Mouse (Mus musculus) megakaryocyte progenitor cell, adult 5-6 weeks (primary cell): ENCODE data around the gene Acadvl. TPM values are rescaled to one million over a fixed set of nuclear protein-coding genes. Genes with fewer than 3 reads are reported as not detected.

Experiments used
- ATAC-seq: replicated peaks from 2 replicates; pipeline ENCODE4 v1.8.0; 2016; ENCODE audit warnings: mild to moderate bottlenecking, moderate TSS enrichment, inconsistent platforms; ENCODE audit not compliant: poor library complexity
- total RNA-seq, 2 experiments: library from RNA; stranded (forward) in 1 of 2; stranded (reverse) in 1 of 2; fragments of 157-497, 149-512 nt in 1 of 2; fragments of 200-1000 nt in 1 of 2; gene quantifications; 2 replicates each; pipeline versions ENCODE4 v1.2.3 to v1.2.4; 2015 to 2017

Acadvl gene
- total RNA-seq, 2 experiments from 2014 or later, result 43.6 to 45.7 TPM

GRCm38 (mm10) chr11:70010033-70010432 is 5.2 kb downstream of the Acadvl start:
- ATAC-seq, result no peak

- peak; percentile 56 for ATAC-seq
Measured at GRCm38 (mm10) chr11:70005521-70005920, 9.7 kb downstream of the Acadvl start.

GRCm38 (mm10) chr11:70002471-70002870 is 12.7 kb downstream of the Acadvl start:
- ATAC-seq, result no peak

GRCm38 (mm10) chr11:70001865-70002264 is 13.3 kb downstream of the Acadvl start:
- peak; percentile 59 for ATAC-seq

- ATAC-seq, result no peak
Measured at GRCm38 (mm10) chr11:70001159-70001558, 14.1 kb downstream of the Acadvl start.

- ATAC-seq, result peak; percentile 44
Measured at GRCm38 (mm10) chr11:70000396-70000898, 14.8 kb downstream of the Acadvl start, which contains the start of gene Dvl2. Gene Dvl2, plus strand, starts transcription at chr11:70000595.

- no peak for ATAC-seq
Measured at GRCm38 (mm10) chr11:69999666-70000065, 15.5 kb downstream of the Acadvl start.

- no peak for ATAC-seq
Measured at GRCm38 (mm10) chr11:69998567-69999491, 16.4 kb downstream of the Acadvl start.

GRCm38 (mm10) chr11:69997070-69997509 is 18.1 kb downstream of the Acadvl start:
- ATAC-seq, result peak; percentile 36

- no peak; the same call in 1 of the 2 replicates for ATAC-seq
Measured at GRCm38 (mm10) chr11:69996161-69997061, 18.8 kb downstream of the Acadvl start.

- ATAC-seq, result peak; percentile 65
Measured at GRCm38 (mm10) chr11:69995391-69995960, 19.7 kb downstream of the Acadvl start, which contains the start of gene Phf23. Gene Phf23, plus strand, starts transcription at chr11:69995777.

- ATAC-seq, result no peak
Measured at GRCm38 (mm10) chr11:69994401-69995090, 20.7 kb downstream of the Acadvl start.

GRCm38 (mm10) chr11:69992932-69993331 is 22.3 kb downstream of the Acadvl start:
- ATAC-seq, result no peak

GRCm38 (mm10) chr11:69992396-69992795 is 22.8 kb downstream of the Acadvl start:
- no peak for ATAC-seq

- no peak for ATAC-seq
Measured at GRCm38 (mm10) chr11:69991711-69992110, 23.5 kb downstream of the Acadvl start.

GRCm38 (mm10) chr11:69990850-69991691 is 24.1 kb downstream of the Acadvl start, which contains the start of gene Gabarap:
Gene Gabarap, plus strand, starts transcription at chr11:69991143.
- peak; percentile 75 for ATAC-seq

- no peak for ATAC-seq
Measured at GRCm38 (mm10) chr11:69989949-69990348, 25.3 kb downstream of the Acadvl start.

GRCm38 (mm10) chr11:69984431-69984830 is 30.8 kb downstream of the Acadvl start:
- no peak for ATAC-seq

GRCm38 (mm10) chr11:69983377-69983776 is 31.8 kb downstream of the Acadvl start:
- no peak for ATAC-seq
